Mouse (Mus musculus): ENCODE results near the gene Gm20388.

The Gm20388 gene

GRCm38 (mm10) chr8:122234055-122234454 lies 2323.4 kb downstream of the Gm20388 start:
- DNase-seq, result peak; percentile 19

GRCm38 (mm10) chr8:122236521-122236920 lies 2325.9 kb downstream of the Gm20388 start:
- DNase-seq, result no peak

GRCm38 (mm10) chr8:122238225-122238624 lies 2327.6 kb downstream of the Gm20388 start:
- DNase-seq, result no peak

GRCm38 (mm10) chr8:122238731-122239130 lies 2328.1 kb downstream of the Gm20388 start:
- DNase-seq, result no peak

- DNase-seq, result no peak
These were observed 2329.8 kb downstream of the Gm20388 start for GRCm38 (mm10) chr8:122240241-122241026.

GRCm38 (mm10) chr8:122243310-122243709 lies 2332.7 kb downstream of the Gm20388 start:
- no peak for DNase-seq

GRCm38 (mm10) chr8:122245161-122245560 lies 2334.5 kb downstream of the Gm20388 start:
- no peak for DNase-seq

GRCm38 (mm10) chr8:122246257-122247211 lies 2335.9 kb downstream of the Gm20388 start:
- no peak for DNase-seq

GRCm38 (mm10) chr8:122251739-122252138 lies 2341.1 kb downstream of the Gm20388 start:
- no peak for DNase-seq

- DNase-seq, result no peak
These were observed 2341.7 kb downstream of the Gm20388 start for GRCm38 (mm10) chr8:122252366-122252765.

- DNase-seq, result peak; percentile 77
These were observed 2348.7 kb downstream of the Gm20388 start for GRCm38 (mm10) chr8:122259351-122259750.

- no peak for DNase-seq
These were observed 2350.1 kb downstream of the Gm20388 start for GRCm38 (mm10) chr8:122260755-122261154.

- DNase-seq, result no peak
These were observed 2352.2 kb downstream of the Gm20388 start for GRCm38 (mm10) chr8:122262835-122263234.

- DNase-seq, result no peak
These were observed 2353.6 kb downstream of the Gm20388 start for GRCm38 (mm10) chr8:122264243-122264642.

GRCm38 (mm10) chr8:122265522-122265921 lies 2354.9 kb downstream of the Gm20388 start:
- DNase-seq, result no peak

- DNase-seq, result no peak
These were observed 2356.2 kb downstream of the Gm20388 start for GRCm38 (mm10) chr8:122266867-122267266.

- no peak for DNase-seq
These were observed 2358.2 kb downstream of the Gm20388 start for GRCm38 (mm10) chr8:122268861-122269260.

- DNase-seq, result peak; percentile 87
These were observed 2358.8 kb downstream of the Gm20388 start for GRCm38 (mm10) chr8:122269404-122269803.

GRCm38 (mm10) chr8:122270555-122270954 lies 2359.9 kb downstream of the Gm20388 start:
- DNase-seq, result no peak

GRCm38 (mm10) chr8:122273152-122273551 lies 2362.5 kb downstream of the Gm20388 start:
- peak; percentile 91 for DNase-seq

GRCm38 (mm10) chr8:122273826-122274225 lies 2363.2 kb downstream of the Gm20388 start:
- DNase-seq, result peak; percentile 78

- DNase-seq, result no peak
These were observed 2364.2 kb downstream of the Gm20388 start for GRCm38 (mm10) chr8:122274651-122275391.

- DNase-seq, result peak; percentile 72
These were observed 2365.7 kb downstream of the Gm20388 start for GRCm38 (mm10) chr8:122276308-122276707.

All from liver (tissue).